Mouse (Mus musculus) frontal cortex, adult (tissue): Measurements from ENCODE around the gene Asb17.
"Not testable (repeated sequence)": the region's sequence is repeated elsewhere in the genome, so short reads cannot be mapped to it uniquely, and the experiment has no call there.

Source experiments
- ATAC-seq: cut with Nextera tagmentation; 2 replicates; pipeline ENCODE4 v1.9.2; 2017; ENCODE audit warnings: mild to moderate bottlenecking, moderate library complexity, mixed read lengths; ENCODE audit not compliant: low TSS enrichment

Gene Asb17

DNA sequence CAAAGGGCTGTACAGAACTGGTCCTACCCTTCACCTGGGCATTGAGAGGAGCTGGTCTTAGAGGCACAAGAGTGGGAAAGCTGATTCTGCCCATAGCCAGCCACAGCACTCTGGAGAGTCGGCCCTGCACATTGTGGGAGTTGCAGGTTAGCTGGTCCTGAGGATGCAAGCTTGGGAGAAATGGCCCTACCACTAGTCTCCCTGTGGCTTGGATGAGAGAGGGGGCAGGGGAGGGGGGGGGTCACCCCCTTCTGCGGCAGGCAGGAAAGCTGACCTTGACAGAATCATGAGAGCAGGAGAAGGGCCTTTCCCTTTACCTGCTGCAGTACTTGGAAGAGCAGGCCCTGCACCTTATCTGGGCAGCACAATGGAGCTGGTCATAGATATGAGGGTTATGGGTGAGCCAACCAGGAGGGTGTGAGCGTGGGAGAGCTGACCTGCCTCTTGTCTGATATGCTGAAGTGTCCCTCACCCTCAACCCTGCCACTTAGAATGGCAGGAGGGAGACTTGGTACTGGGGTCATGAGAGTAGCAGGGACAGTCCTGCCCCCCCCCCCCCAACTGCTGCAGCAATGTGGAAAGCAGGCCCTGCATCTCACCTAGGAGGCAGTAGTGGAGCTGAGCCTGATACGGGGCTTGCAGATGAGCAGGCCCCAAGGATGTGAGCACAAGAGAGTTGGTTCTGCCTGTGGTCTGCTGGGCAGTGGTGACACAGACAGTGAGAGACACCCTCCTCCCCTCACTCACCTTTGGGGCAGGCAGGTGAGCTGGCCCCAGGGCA is 11.9 kb upstream of the Asb17 start:
- ATAC-seq: no peak

DNA sequence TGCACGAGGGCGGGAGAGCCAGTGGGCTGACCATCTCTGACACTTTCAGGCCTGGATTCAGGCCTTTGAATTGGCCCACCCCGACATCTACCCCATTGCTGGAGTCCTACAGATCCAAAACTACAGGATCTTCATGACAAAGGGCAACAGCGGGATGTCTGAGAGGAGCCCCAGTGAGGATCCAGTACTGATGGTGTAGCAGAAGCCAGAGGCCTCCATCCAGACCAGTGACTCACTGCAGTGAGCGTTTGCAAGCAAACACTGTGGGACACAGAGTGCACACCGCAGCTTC is 11.4 kb upstream of the Asb17 start:
- ATAC-seq: no peak

DNA sequence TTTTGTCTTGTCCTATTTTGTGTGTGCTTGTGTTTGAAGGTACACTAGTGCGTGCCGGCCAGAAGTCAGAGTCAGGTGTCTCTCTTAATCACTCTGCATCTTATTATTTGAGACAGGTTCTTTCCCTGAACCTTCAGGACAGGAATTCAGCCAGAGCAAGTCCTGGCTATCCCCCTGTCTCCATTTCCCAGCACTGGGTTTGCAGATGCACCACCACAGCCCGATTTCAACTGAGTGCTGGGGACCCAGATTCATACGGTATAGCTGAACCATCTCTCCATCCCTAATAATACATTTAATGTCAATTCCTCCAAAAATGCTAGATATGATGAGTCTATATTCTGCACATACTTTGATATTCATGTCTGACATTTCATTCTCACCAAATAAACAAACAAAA is 9.9 kb upstream of the Asb17 start:
- no peak for ATAC-seq

DNA sequence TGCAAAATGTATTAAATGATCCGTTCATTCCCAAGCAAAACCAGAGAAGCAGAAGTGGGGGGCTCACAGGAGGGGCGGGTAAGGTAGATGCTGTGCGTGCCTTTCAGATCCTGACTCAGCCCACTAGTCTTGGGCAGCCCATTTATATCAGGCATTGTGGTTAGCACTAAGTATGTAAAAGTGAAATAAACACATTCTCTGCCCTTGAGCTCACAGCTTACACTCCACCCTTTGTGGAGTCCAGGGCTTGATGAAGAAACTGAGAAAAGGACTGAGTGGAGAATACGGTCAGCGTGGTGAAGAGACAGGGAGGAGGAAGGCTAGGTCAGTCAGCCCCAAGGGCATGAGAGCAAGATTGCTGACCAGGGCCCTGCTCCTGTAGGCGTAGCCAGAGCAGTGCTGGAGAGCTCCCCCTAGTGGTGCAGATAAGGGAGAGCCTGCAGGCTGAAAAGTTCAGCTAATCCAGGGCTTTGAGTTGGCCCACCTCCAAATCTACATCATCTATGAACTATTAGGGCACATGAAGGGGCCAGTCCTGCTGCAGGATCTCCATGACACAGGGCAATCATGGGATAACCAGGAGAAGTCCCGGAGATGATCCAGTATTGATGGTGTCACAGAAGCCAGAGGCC is 8.4 kb upstream of the Asb17 start:
- peak; percentile 72 for ATAC-seq

DNA sequence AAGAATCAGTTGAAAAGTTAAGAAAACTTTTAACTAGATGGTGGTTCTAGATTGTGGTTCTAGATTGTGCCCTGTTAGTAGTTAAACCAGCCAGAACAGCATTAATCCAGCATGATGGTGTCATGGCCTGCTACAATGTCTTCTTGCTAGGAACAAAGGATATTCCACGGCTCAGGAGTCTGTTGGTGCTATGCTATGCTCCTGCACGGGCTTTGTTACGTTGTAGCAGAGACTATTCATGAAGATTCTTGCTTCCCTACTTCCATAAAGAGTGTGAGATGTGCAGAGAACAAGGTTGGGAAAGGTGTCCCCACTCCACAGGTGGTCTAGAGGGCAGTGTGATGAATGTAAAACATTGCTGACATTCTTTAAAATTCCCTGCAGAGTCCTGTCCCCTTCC is 7.7 kb upstream of the Asb17 start:
- no peak for ATAC-seq

DNA sequence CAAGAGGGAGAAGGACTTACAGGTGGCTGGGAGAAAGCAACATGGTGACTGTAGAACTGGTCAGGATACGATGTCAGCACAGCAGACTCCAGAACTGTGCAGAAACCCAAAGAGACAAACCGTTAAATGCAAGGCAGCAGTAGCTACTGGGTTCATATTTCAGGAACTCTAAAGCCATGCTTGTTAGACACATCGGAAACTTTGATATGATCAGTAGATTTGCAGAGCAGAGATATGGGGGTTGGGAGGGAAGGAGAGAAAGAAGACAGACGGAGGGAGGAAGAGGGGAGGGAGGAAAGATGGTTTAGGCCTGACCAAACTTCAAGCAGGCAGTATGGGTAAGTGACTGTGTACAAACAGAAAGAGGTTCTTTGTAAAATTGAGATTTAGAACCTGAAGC is 6.4 kb upstream of the Asb17 start:
- ATAC-seq: no peak

DNA sequence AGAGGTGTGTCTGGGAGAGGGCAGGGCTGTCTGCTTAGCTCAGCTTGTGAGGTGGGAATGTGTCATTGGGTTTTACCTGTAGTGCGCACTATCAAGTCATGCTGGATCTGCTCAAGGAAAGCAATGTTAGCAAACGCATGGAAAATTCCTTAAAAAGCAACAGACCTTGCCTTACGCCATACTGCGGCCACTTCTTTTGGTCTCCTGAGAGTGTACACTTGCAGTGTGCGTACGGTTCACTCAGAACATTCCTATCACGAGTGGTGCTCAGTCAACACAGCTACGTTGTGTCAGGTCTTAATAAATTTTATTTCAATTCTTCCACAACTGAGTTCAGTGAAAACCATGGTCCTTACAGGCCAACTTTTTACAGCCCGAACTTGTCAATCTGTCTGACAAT is 748 bp downstream of the Asb17 start:
- ATAC-seq: no peak

DNA sequence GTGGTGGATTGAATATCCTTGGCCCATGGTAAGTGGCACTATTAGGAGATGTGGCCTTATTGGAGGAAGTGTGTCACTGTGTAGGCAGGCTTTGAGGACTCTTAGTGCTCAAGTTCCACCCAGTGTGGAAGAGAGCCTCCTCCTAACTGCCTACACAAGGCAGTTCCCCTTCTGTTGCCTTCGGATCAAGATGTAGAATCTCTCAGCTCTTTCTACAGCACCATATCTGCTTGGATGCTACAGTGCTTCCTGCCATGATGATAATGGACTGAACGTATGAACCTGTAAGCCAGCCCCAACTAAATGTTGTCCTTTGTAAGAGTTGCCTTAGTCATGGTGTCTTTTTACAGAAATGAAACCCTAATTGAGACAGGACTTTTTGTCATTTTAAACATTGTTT is 1.5 kb downstream of the Asb17 start:
- ATAC-seq: no peak; the same call in 1 of the 2 replicates

DNA sequence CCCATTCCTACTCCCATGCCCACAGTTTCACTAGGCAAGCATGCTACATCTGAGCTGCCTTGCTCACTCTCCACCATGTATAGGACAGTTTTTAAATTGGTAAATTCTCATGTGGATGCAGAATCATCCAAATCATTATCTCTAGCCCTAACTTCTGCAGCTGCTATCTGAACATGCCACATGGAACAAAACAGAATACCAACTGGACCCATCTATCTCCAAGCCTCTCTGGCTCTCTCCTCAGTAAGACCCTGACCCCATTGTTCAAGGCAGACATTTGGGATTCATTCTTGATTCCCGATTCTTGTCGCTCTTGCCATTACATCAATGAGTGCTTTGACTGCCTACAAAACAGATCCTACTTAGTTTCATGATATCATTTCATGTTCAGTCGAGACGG is 2.1 kb downstream of the Asb17 start:
- ATAC-seq: no peak

DNA sequence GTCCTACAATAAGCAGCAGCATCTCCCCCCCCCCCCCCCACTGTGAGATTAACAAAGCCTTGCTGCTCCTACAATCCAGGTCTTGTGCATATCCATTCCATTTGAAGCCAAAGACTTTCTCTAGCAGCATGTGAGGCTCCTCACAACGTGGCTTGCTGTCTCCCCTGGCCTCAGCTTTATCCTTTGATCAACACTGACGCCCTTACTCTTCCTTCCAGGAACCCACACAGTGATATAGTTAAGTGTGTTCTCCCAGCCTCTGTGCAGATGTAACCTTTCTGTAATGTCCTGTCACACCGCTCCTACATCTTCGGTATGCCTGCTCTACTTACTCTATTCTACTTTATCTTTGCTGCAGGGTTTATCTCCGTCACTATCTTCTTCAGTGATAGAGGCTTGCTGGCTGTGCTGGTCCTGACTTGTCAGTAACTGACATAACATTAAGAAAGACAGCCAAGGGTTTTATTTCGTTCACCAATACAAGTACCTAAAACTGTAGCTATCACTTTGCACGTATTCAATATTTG is 3.3 kb downstream of the Asb17 start:
- ATAC-seq: no peak

DNA sequence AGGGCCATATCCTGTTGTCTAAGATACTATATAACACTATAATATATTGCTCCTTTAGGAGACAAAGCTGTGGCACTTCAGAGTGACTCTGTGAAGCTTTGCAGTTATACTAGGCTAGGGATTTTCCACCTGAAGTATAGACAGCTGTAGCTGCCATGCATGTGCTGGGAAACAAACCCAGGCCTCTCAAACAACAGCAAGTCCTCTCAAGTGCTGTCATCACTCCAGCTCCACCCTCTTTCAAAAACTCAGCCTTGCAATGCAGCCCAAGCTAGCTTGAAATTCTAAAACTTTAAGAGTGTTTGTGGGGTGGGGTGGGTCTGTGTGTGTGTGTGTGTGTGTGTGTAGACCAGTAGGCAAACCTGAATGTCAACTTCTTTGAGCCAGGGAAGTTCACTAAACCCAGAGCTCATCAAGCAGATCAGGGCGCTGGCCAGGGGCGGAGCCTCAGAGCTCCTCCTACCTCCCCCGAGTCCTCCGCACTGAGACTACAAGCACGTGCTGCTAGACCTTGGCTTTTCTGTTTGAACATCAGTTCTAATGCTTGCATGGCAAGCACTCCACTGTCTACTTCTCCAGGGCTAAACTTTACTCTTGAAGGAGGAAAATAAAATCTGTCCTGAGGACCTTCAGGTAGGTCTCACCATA is 5.5 kb downstream of the Asb17 start:
- ATAC-seq: no peak

DNA sequence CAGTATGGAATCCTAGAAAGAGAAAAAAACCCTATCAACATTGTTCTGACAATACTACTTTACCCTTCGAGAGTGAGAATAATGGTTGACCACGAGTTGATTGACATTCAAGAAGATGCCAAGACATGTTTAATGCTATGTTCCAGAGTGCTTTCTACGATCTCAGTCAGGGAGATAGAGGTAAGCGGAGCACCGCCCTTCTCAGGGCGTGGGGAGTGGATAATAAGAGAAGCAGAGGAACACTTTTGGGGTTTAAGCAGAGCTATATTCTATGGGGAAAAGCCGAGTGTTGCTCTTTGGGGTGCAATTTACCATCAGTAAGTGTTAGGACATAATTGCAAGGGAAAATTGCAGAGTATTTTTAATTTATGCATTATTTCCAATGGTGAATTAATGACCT is 6.8 kb downstream of the Asb17 start:
- no peak for ATAC-seq

DNA sequence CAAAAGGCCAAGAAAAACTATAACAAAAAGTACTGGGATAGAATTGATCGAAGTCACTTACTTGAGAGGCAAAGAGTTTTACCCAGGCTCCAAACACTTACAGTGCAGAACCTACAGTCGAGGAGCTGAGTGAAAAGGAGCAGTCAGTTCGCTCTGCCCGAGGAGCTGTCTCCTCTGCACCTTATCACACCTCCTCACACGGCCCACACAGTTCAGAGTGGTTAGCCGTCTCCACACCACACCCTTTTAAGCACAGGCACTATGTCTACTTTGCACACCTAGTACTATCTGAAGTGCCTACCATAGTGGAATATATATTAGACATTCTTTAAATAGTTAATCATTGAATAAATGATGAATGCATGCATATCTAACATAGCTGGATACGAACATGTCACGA is 8.3 kb downstream of the Asb17 start:
- no peak for ATAC-seq

DNA sequence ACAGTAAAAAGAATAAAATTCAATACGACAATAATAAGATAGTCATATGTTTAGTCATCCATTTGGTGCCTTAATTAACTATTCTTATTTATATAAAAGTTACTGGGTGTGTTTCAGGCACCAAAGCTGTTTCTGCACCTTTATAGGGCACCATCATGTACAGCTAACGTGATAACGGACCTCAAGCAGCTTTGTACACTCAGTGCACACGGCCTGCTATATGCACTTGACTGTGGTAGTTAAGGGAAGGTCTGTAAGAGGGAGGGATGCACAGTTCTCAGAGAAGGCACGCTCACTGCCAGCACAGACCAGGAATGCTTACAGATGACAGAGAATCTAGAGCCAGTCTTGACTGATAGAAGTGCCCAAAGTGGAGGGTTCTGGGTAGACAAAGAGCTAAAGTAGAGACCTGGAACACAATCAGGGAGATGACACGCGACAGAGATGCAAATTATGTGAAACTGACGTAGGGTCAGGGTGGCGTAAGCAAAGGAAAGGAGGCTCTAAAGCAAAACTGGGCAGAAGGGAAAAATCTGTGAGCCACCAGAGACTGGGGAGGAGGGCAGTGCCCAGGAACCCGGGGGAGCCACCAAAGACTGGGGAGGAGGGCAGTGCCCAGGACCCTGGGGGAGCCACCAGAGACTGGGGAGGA is 14.5 kb downstream of the Asb17 start:
- ATAC-seq: no peak

DNA sequence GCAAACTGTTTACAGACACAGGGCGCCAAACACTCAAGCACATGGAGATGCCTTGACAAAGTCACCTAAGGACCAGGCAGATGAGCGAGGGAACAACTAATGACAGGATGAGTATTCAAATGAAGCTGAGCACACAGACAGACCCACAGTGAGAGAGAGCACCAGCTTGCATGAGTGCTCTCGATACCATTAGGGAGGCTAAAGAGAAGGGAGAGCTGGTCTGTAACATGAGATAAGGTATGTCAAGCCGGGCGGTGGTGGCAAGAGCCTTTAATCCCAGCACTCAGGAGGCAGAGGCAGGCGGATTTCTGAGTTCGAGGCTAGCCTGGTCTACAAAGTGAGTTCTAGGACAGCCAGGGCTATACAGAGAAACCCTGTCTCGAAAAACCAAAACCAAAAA is 16.4 kb downstream of the Asb17 start:
- not testable (repeated sequence) for ATAC-seq

DNA sequence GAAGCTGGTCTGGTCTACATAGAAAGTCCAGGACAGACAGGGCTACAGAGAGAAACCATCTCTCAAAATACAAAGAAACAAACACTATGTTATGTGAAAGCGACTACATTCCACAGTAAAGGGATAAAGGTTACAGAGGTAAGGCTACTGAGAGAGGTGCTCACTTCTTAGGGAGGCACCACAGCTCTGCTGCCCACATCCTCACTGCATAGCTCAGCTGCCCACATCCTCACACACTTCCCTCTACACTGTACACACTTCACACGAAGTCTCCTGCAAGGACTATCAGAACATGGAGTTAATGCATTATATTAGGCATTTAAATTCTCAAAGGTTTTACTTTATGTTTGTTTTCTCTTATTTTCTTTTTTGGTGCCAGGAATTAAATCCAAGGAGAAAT is 19.8 kb downstream of the Asb17 start:
- no peak for ATAC-seq

DNA sequence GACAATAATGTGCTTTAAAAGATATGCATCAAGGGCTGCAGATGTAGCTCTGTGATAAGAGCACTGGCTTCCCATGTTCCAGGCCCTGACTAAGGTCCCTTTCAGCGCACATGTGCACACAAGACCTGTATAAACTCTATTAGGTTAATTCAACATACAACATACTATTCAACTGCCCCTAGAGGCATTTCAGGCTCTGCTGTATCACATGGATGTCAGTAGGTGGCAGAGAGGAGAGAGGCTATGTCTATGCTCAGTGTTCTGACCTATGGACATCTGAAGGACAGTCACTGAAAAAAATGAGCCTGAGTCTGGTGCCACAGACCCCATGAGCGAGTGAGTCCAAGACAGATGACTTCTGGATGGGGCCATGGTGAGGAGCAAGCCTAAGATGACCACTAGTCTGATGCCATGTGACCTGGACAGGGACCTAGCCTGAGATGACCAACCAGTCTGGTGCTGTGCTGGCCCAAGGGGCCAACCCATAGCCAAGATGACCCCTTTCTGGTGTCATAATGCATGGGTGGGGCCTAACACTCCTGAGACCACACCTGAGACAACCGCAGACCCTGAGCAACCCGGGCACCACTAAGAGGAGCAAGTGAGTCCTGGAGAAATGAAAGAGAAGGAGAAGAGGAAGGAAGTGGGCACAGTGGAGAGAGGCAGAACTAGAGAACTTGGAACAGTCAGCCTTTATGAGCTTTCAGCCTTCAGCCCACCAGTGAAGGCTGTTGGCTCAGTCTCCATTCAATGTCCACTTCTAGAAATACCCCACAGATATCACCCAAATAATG is 20.8 kb downstream of the Asb17 start:
- ATAC-seq: no peak

DNA sequence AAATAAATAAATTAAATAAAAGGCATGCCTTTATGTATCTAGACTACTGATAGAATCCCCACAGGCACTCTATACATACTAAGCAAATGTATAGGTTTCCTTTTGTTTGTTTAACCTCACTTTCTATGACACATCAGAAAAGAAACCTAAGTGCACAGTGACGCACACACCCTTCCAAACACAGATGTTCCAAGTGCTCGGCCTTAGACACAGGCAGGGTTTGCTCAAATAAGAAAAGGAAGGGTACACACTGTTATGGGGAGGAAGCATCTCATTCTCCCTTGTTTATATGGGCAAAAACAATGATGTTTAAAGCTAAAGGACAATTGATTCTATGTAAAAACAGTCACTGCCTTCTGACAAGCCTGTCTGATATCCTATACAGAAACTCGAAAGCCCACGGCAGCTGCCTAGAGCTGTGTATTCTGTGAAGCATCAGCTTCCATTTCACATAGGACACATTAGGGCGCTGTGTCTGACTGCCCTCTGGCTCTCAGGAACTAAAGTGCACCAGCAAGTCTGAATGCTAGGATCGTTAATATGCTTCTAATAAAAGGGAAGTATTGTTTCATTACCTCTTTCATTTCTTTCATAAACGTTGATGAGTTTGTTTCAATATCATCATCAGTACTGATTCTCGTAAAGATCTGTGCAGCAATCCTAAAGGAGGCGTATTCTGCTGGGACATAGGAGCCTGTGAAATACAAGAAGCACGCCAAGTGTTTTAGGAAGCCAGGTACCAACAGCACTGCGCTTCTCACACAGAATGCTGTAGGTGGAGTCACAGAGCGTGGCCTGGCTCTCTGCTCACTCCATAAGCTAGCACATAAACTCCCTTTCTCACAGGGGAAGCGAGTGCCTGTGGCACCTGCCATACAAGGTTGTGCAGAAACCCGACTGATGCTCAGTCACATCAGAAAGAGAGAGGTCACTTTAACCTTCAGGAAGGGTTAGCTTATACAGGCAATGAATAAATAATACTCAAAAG is 23.4 kb downstream of the Asb17 start:
- no peak for ATAC-seq

DNA sequence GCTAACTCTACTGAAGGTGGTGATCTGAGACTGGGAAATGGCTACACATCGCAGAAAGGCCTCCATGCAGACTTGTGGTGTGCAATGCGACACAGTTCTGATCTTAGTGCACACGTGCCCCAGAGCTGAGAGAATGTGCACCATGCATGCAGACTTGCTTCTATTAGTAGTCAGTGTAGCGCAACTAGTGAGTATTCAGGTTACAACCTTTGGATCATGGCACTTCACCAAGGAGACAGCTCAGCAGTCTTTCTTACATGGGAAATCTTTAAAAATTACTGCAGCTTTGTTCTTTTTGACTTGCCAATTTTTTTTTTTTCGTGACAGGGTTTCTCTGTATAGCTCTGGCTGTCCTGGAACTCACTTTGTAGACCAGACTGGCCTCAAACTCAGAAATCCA is 27.4 kb downstream of the Asb17 start:
- no peak for ATAC-seq

DNA sequence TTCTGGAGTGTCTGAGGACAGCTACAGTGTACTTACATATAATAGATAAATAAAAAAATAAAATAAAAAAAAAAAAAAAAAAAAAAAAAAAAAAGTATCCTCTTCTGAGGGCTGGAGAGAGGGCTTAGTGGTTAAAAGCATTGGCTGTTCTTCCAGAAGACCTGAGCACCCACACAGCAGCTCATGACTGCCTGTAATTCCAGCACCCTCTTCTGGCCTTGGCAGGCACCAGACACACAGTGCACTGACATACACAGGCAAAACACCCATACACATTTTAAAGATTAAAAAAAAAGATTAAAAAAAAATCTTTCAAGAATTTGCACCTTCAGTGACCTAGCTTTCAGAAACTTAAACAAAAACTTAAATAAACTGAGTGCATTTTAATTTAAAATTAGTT is 42.3 kb downstream of the Asb17 start:
- ATAC-seq: no peak

DNA sequence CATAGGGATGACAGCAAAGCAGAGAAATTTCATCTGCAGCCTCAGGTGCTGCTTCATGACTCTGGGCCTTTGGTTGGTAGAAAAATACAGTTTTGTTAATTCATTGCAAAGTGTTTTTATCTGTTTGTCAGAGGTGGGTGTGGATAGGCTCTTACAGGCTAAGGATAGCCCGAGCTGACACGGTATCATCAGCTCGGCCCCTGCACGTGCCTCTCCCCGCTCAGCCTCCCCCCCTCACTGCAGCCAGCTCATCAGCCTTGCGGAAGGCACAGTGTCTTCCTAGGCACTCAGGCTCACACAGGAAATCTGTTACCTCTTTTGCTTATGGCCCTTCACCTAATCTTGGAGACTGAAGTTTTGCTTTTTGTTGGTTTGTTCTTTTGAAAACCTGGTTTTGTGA is 44.1 kb downstream of the Asb17 start:
- no peak for ATAC-seq
